Mouse (Mus musculus): ENCODE results near the gene Tas2r143. TPM values are rescaled to one million over a fixed set of nuclear protein-coding genes. Genes with fewer than 3 reads are reported as not detected.

Gene Tas2r143
- total and polyA plus RNA-seq, 2 experiments from 2014 or later = not detected

- Histone ChIP-seq H3K4me3 (ENCODE audit: low read depth, low read length) (no peak overlapping the region), H3K4me1 (ENCODE audit: insufficient read depth) (no peaks in the 10 kb centered on the region), H3K9me3 (ENCODE audit: low read length) (no peaks in the 10 kb centered on the region), H3K27me3 (ENCODE audit: insufficient read depth, low read length) (no peaks in the 10 kb centered on the region), H3K4me2 (ENCODE audit: low read depth) (no peak overlapping the region), H3K36me3 (ENCODE audit: insufficient read depth) (peaks cover 47% of the 10 kb centered on the region), H3K27ac (ENCODE audit: low read depth, low read length) (no peak overlapping the region), H3K9ac (no peak overlapping the region)
- 95% methylated on average over 6 of the region's 6 CpGs for WGBS
- no peak for DNase-seq
- ATAC-seq = no peak
- no peak for TF ChIP-seq CTCF (IDR thresholded peaks at IDR 0.05; ENCODE audit: low read depth)
Measured at GRCm38 (mm10) chr6:42360231-42360840, 39.7 kb upstream of the Tas2r143 start.

GRCm38 (mm10) chr6:42361041-42361895 lies 38.8 kb upstream of the Tas2r143 start:
- Histone ChIP-seq H3K9ac (no peak overlapping the region), H3K4me2 (ENCODE audit: low read depth) (no peak overlapping the region), H3K4me1 (ENCODE audit: insufficient read depth) (no peaks in the 10 kb centered on the region), H3K4me3 (ENCODE audit: low read depth, low read length) (no peak overlapping the region), H3K9me3 (ENCODE audit: low read length) (no peaks in the 10 kb centered on the region), H3K27ac (ENCODE audit: low read depth, low read length) (no peak overlapping the region), H3K27me3 (ENCODE audit: insufficient read depth, low read length) (no peaks in the 10 kb centered on the region), H3K36me3 (ENCODE audit: insufficient read depth) (peaks cover 42% of the 10 kb centered on the region)
- DNase-seq = no peak
- no peak for TF ChIP-seq CTCF (IDR thresholded peaks at IDR 0.05; ENCODE audit: low read depth)
- ATAC-seq = no peak
- 94% methylated on average over 13 of the region's 13 CpGs for WGBS

- DNase-seq = no peak
- ATAC-seq = no peak
- H3K36me3 ChIP-seq (ENCODE audit: insufficient read depth) = peaks cover 35% of the 10 kb centered on the region
- no peak overlapping the region for H3K4me3 ChIP-seq (ENCODE audit: low read depth, low read length)
- no peaks in the 10 kb centered on the region for H3K9me3 ChIP-seq (ENCODE audit: low read length)
- 68% methylated on average over 1 of the region's 1 CpGs for WGBS
- no peak overlapping the region for H3K9ac ChIP-seq
- H3K4me2 ChIP-seq (ENCODE audit: low read depth) = no peak overlapping the region
- TF ChIP-seq CTCF (IDR thresholded peaks at IDR 0.05; ENCODE audit: low read depth) = no peak
- no peaks in the 10 kb centered on the region for H3K27me3 ChIP-seq (ENCODE audit: insufficient read depth, low read length)
- no peaks in the 10 kb centered on the region for H3K4me1 ChIP-seq (ENCODE audit: insufficient read depth)
- no peak overlapping the region for H3K27ac ChIP-seq (ENCODE audit: low read depth, low read length)
Measured at GRCm38 (mm10) chr6:42362074-42362473, 38.0 kb upstream of the Tas2r143 start.

GRCm38 (mm10) chr6:42362497-42362896 lies 37.5 kb upstream of the Tas2r143 start:
- Histone ChIP-seq H3K9me3 (ENCODE audit: low read length) (no peaks in the 10 kb centered on the region), H3K4me2 (ENCODE audit: low read depth) (no peak overlapping the region), H3K4me3 (ENCODE audit: low read depth, low read length) (no peak overlapping the region), H3K27ac (ENCODE audit: low read depth, low read length) (no peak overlapping the region), H3K4me1 (ENCODE audit: insufficient read depth) (no peaks in the 10 kb centered on the region), H3K36me3 (ENCODE audit: insufficient read depth) (peaks cover 31% of the 10 kb centered on the region), H3K9ac (no peak overlapping the region), H3K27me3 (ENCODE audit: insufficient read depth, low read length) (no peaks in the 10 kb centered on the region)
- 68% methylated on average over 1 of the region's 1 CpGs for WGBS
- DNase-seq = no peak
- no peak for ATAC-seq
- TF ChIP-seq CTCF (IDR thresholded peaks at IDR 0.05; ENCODE audit: low read depth) = no peak

GRCm38 (mm10) chr6:42362974-42363373 lies 37.1 kb upstream of the Tas2r143 start:
- no peaks in the 10 kb centered on the region for H3K4me1 ChIP-seq (ENCODE audit: insufficient read depth)
- WGBS = 41% methylated on average over 3 of the region's 3 CpGs
- no peak overlapping the region for H3K27ac ChIP-seq (ENCODE audit: low read depth, low read length)
- no peak overlapping the region for H3K4me3 ChIP-seq (ENCODE audit: low read depth, low read length)
- H3K36me3 ChIP-seq (ENCODE audit: insufficient read depth) = peaks cover 27% of the 10 kb centered on the region
- H3K9me3 ChIP-seq (ENCODE audit: low read length) = no peaks in the 10 kb centered on the region
- H3K4me2 ChIP-seq (ENCODE audit: low read depth) = no peak overlapping the region
- no peaks in the 10 kb centered on the region for H3K27me3 ChIP-seq (ENCODE audit: insufficient read depth, low read length)
- TF ChIP-seq CTCF (IDR thresholded peaks at IDR 0.05; ENCODE audit: low read depth) = no peak
- ATAC-seq (no peak), DNase-seq (no peak)
- H3K9ac ChIP-seq = no peak overlapping the region

- Histone ChIP-seq H3K4me3 (ENCODE audit: low read depth, low read length) (no peak overlapping the region), H3K9me3 (ENCODE audit: low read length) (no peaks in the 10 kb centered on the region), H3K4me2 (ENCODE audit: low read depth) (no peak overlapping the region), H3K9ac (no peak overlapping the region), H3K27ac (ENCODE audit: low read depth, low read length) (no peak overlapping the region), H3K27me3 (ENCODE audit: insufficient read depth, low read length) (no peaks in the 10 kb centered on the region), H3K36me3 (ENCODE audit: insufficient read depth) (peaks cover 19% of the 10 kb centered on the region), H3K4me1 (ENCODE audit: insufficient read depth) (no peaks in the 10 kb centered on the region)
- no peak for TF ChIP-seq CTCF (IDR thresholded peaks at IDR 0.05; ENCODE audit: low read depth)
- DNase-seq (no peak), ATAC-seq (no peak)
- 87% methylated on average over 4 of the region's 4 CpGs for WGBS
Measured at GRCm38 (mm10) chr6:42364066-42364465, 36.0 kb upstream of the Tas2r143 start.

- H3K4me2 ChIP-seq (ENCODE audit: low read depth) = no peak overlapping the region
- ATAC-seq (no peak), DNase-seq (no peak)
- H3K4me1 ChIP-seq (ENCODE audit: insufficient read depth) = no peaks in the 10 kb centered on the region
- no peak overlapping the region for H3K9ac ChIP-seq
- peaks cover 17% of the 10 kb centered on the region for H3K36me3 ChIP-seq (ENCODE audit: insufficient read depth)
- 92% methylated on average over 15 of the region's 15 CpGs for WGBS
- H3K9me3 ChIP-seq (ENCODE audit: low read length) = no peaks in the 10 kb centered on the region
- H3K4me3 ChIP-seq (ENCODE audit: low read depth, low read length) = no peak overlapping the region
- H3K27ac ChIP-seq (ENCODE audit: low read depth, low read length) = no peak overlapping the region
- no peaks in the 10 kb centered on the region for H3K27me3 ChIP-seq (ENCODE audit: insufficient read depth, low read length)
- TF ChIP-seq CTCF (IDR thresholded peaks at IDR 0.05; ENCODE audit: low read depth) = no peak
Measured at GRCm38 (mm10) chr6:42364607-42365006, 35.4 kb upstream of the Tas2r143 start.
